Mouse (Mus musculus) spleen, adult 2 months (tissue): ENCODE data around the gene Prune1. TPM values are rescaled to one million over a fixed set of nuclear protein-coding genes. Genes with fewer than 3 reads are reported as not detected.

Source experiments
- DNase-seq, 2 experiments: peaks; one replicate each; pipeline versions ENCODE4 v3.0.0 to v3.0.0-alpha.2; 2012 to 2021; ENCODE audit warnings: low spot score in 2 of 2, low read depth in 1 of 2
- H3K27ac ChIP-seq: fragments of 200-500 bp; 2 replicates; pipeline ENCODE4 v1.5.1; 2012; ENCODE audit warnings: low read length, inconsistent platforms; ENCODE audit not compliant: insufficient read depth
- H3K27me3 ChIP-seq: fragments of 200-500 bp; 2 replicates; pipeline ENCODE4 v1.6.1; 2012; ENCODE audit warnings: mild to moderate bottlenecking, moderate library complexity, low read length, inconsistent platforms; ENCODE audit not compliant: control insufficient read depth, insufficient read depth
- H3K36me3 ChIP-seq: fragments of 200-500 bp; 2 replicates; pipeline ENCODE4 v1.6.1; 2012; ENCODE audit warnings: mild to moderate bottlenecking, low read length, inconsistent platforms; ENCODE audit not compliant: control insufficient read depth, insufficient read depth
- H3K4me1 ChIP-seq: fragments of 200-500 bp; 2 replicates; pipeline ENCODE4 v1.6.1; 2011; ENCODE audit warnings: inconsistent platforms; ENCODE audit not compliant: control insufficient read depth, insufficient read depth, insufficient read length
- H3K4me3 ChIP-seq: fragments of 200-500 bp; 2 replicates; pipeline ENCODE4 v1.5.1; 2011; ENCODE audit warnings: mild to moderate bottlenecking, inconsistent platforms; ENCODE audit not compliant: insufficient read depth, insufficient read length; ENCODE audit errors: extremely low read depth
- CTCF ChIP-seq: fragments of 200-500 bp; IDR thresholded peaks from 2 replicates; pipeline ENCODE4 v1.5.1; 2011; ENCODE audit warnings: mild to moderate bottlenecking, inconsistent platforms; ENCODE audit not compliant: insufficient read depth, insufficient read length, insufficient replicate concordance; ENCODE audit errors: extremely low read depth
- POLR2A ChIP-seq: fragments of 200-500 bp; IDR thresholded peaks from 2 replicates; pipeline ENCODE4 v1.6.1; 2011; ENCODE audit warnings: low read depth, low read length, inconsistent platforms
- WGBS: fragments of 180-500 bp; shearing (Covaris S2); methylation state at CpG from one replicate; pipeline ENCODE4 v1.1.7; 2018; 5-methylcytosine and 5-hydroxymethylcytosine counted together
- polyA plus RNA-seq: library from polyadenylated mRNA; depleted of rRNA; stranded (reverse); fragments of >200 nt; gene quantifications from 2 replicates; pipeline ENCODE4 v1.2.3, GENCODE M21; 2012; rRNA removed

Gene Prune1
- polyA plus RNA-seq, 1 experiment: 7.7 TPM

DNA sequence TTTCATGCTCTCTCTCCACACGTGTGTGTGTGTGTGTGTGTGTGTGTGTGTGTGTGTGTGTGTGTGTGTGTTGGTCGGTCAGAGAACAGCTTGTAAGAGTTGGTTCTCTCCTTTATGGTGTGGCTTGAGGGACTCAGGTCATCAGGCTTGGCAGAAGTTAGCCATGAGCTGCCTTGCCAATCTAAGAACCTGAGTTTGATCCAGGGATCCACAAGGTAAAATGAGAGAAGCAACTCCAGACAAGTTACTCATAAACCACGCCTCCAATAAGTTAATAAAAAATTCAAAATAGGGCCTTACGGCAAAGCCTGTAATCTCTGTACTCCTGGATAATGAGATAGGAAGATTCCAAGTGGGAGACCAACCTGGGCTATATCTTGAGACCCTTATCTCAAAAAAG, 73.6 kb downstream of the Prune1 start:
- WGBS: 79% methylated on average over 4 of the region's 4 CpGs
- H3K27ac ChIP-seq: no peak overlapping the region
- H3K27me3 ChIP-seq: no peaks in the 10 kb centered on the region
- no peaks in the 10 kb centered on the region for H3K4me1 ChIP-seq
- TF ChIP-seq POLR2A (no peak), CTCF (no peak)
- no peak for DNase-seq
- H3K4me3 ChIP-seq: no peak overlapping the region
- H3K36me3 ChIP-seq: peaks cover 33% of the 10 kb centered on the region

DNA sequence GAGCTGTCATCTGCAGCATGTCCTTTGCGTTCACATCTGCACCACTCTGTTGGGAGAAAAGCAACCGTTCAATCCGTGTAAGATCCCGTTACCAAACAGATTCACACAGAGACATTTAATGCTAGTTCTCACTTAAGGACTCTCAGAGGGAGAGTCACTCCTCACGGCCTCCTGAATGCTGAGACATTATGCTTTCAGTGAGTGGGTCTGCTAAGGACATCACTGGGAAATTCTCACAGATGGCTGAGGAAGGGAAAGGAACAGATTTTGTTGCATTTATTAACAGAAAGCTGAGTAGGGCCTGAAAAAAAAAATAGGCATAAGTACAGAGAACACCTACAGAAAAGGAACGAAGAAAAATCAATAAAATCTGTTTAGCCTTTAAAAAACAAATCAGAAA, 78.0 kb downstream of the Prune1 start:
- WGBS: 95% methylated on average over 6 of the region's 6 CpGs
- no peaks in the 10 kb centered on the region for H3K27me3 ChIP-seq
- H3K4me1 ChIP-seq: no peaks in the 10 kb centered on the region
- H3K4me3 ChIP-seq: no peak overlapping the region
- no peak for DNase-seq
- no peak for TF ChIP-seq POLR2A
- TF ChIP-seq CTCF: no peak
- H3K36me3 ChIP-seq: peaks cover 49% of the 10 kb centered on the region
- H3K27ac ChIP-seq: no peak overlapping the region

Other genes starting within 250 kb of the Prune1 start
- gene Psmd4, start 239.5 kb downstream of the Prune1 start, polyA plus RNA-seq: 90.5 and 108 TPM in 2 replicates
- 14.1 and 14.4 TPM in 2 replicates for gene Pip5k1a, start 175.1 kb downstream of the Prune1 start, polyA plus RNA-seq
- gene Vps72, start 171.1 kb downstream of the Prune1 start, polyA plus RNA-seq: 36.3 and 44.6 TPM in 2 replicates
- 0.69 and 0.91 TPM in 2 replicates for gene Tmod4, start 157.6 kb downstream of the Prune1 start, polyA plus RNA-seq
- 25.2 and 29.4 TPM in 2 replicates for gene Scnm1, start 148.1 kb downstream of the Prune1 start, polyA plus RNA-seq
- gene Lysmd1, start 148.0 kb downstream of the Prune1 start, polyA plus RNA-seq: 4.7 and 5.3 TPM in 2 replicates
- 89.1 and 132 TPM in 2 replicates for gene Tnfaip8l2, start 139.7 kb downstream of the Prune1 start, polyA plus RNA-seq
- gene Sema6c, start 121.6 kb downstream of the Prune1 start, polyA plus RNA-seq: 2.2 TPM in 2 replicates
- 17.0 and 17.1 TPM in 2 replicates for gene Gabpb2, start 64.2 kb downstream of the Prune1 start, polyA plus RNA-seq
- gene Cdc42se1, start 53.3 kb downstream of the Prune1 start, polyA plus RNA-seq: 91.5 and 94.1 TPM in 2 replicates
- gene Mllt11, start 49.9 kb downstream of the Prune1 start, polyA plus RNA-seq: 15.5 and 16.2 TPM in 2 replicates
- 0.18 and 0.52 TPM in 2 replicates for gene Gm128, start 40.5 kb downstream of the Prune1 start, polyA plus RNA-seq
- gene Bnipl, start 30.9 kb downstream of the Prune1 start, polyA plus RNA-seq: 0.07 TPM in 1 of 2 replicates, not detected in the other
- gene Mindy1, start 731 bp downstream of the Prune1 start, polyA plus RNA-seq: 44.8 and 51.0 TPM in 2 replicates
- 2.6 and 2.7 TPM in 2 replicates for gene Anxa9, start 25.1 kb upstream of the Prune1 start, polyA plus RNA-seq
- 95.7 and 101 TPM in 2 replicates for gene Cers2, start 32.7 kb upstream of the Prune1 start, polyA plus RNA-seq
- 9.4 and 10.4 TPM in 2 replicates for gene Setdb1, start 75.1 kb upstream of the Prune1 start, polyA plus RNA-seq
- gene 4930558C23Rik, start 120.8 kb upstream of the Prune1 start, polyA plus RNA-seq: not detected in 2 replicates
- gene Arnt, start 152.3 kb upstream of the Prune1 start, polyA plus RNA-seq: 19.5 and 20.7 TPM in 2 replicates
- 1.3 and 1.4 TPM in 2 replicates for gene Ctsk, start 217.2 kb upstream of the Prune1 start, polyA plus RNA-seq
- gene Ctss, start 244.7 kb upstream of the Prune1 start, polyA plus RNA-seq: 81.7 and 84.6 TPM in 2 replicates